Mouse (Mus musculus) mammary gland, adult 2 months (tissue): ENCODE results near the gene Olfr69. TPM values are rescaled to one million over a fixed set of nuclear protein-coding genes. Genes with fewer than 3 reads are reported as not detected.

Source experiments
- polyA plus RNA-seq: library from polyadenylated mRNA; depleted of rRNA; stranded (reverse); fragments of >200 nt; gene quantifications from 2 replicates; pipeline ENCODE4 v1.2.3, GENCODE M21; 2012; ENCODE audit warnings: low replicate concordance; rRNA removed

Olfr69 gene
- not detected in 2 replicates for polyA plus RNA-seq

DNA sequence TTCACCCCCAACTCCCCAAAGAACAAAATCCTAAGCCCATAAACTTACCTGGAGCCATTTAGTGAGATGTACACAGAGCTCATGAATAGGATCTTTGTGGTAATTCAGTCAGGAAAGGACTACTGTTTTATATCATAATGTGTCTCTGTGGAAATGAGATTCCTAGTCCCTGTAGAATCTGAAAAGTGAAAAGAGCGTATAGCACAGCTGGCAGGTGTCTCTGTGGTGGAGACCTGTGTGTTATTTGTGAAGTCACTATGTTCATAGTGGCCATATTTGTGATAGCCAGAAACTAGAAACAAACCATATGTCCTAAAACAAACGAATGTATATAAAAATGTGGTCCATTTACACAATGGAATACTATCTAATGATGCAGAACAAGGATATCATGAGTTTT is at the start of gene Olfr69:
Gene Olfr69 (minus strand): TSS at position 101 of the 400 bp plus-strand sequence.

DNA sequence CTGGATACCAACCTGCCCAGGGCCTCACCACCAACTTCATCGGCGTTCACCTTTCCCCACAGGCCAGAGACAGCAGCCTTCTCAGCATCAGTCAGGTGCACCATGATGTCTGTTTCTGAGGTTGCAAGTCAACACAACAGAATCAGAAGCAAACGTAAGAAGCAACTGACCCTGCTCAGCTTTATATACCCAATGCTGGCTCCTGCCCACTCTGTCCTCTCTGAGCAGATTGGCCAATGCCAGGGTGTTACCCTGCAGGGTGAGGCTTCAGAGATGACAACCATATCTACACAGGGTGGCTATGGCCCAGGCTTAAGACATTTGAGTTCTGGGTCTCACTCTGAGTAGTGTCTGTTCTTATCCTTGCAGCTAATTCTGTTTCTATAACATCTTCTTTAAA is 42.4 kb upstream of the Olfr69 start, which contains the start of gene Hbb-bt:
Gene Hbb-bt (minus strand): TSS at position 231 of the 400 bp plus-strand sequence.

DNA sequence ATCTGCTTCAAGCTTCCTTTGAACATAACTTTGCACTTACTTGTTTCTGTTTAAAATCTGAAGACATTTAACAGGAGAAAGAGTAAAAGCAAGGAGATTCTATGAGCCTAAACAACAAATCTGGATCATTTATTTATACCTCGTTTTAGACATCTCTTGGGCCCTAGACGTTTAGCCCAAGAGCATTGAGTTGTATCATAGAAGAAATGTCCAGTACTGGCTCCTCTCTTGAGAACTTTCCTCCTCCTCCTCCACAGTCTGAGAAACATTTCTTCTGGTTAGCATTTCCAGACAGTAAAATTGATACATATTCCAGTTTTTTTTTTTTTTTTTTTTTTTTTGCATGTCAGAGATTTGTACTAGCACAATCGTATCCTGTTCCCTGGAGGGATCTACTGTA is 20.3 kb upstream of the Olfr69 start, which contains the start of gene Olfr67:
Gene Olfr67 (minus strand): TSS at position 101 of the 400 bp plus-strand sequence.

DNA sequence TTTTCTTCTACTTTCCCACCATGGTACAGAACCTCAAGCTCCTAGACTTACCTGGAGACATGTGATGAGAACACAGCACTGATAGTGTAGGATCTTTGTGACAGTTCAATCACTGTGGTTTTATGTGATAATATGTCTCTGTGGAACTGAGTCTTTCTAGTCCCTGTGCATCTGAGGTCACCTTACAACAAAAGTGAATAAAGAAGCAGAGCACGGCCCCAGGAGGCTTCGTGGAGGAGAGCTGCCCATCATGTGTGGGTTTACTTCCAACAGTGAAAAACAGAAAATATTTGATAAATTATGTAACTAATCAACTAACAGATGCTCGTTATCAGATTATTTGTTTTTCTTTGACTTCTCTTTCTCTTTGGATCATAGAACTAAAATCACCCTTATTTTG is 8.2 kb upstream of the Olfr69 start, which contains the start of gene Olfr68:
Gene Olfr68 (minus strand): TSS at position 101 of the 400 bp plus-strand sequence.

DNA sequence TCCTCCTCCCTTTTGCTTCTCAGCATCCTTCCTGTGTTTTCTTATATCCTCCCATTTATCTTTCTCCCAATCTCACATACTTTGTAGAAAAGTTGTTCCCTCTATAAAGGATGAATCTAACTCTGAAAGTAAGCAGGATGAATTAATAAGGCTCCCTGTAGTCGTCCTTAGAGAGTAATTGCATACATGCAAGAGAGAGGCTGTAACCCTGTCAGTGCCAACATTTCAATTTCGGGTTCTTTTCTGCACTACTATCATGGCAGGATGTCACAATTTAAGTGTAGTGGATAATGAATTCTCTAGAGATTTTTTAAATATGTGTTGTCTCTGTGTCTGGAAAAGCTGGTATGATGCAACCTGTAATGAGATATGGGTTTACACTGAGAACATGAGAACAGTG is 14.2 kb downstream of the Olfr69 start, which contains the start of gene Olfr630:
Gene Olfr630 (minus strand): TSS at position 101 of the 400 bp plus-strand sequence.

DNA sequence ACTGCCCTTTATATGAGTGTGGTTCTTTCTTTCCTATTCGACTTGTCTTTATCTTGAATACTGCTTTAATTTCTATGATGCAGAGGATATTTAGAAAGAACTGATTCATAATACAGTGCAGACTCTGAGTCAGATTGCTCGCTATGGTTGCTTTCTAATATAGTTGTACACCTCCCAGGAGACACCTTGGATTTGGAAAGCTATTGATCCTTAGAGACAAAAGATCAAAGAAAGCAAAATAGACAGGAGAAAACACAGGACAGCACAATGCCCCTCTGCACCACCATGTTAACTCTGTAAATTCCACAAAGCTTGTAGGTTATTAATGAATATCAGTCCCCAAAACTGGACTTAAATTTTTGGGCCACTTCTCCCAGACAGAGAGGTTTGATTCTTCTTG is 26.6 kb downstream of the Olfr69 start, which contains the start of gene Olfr629:
Gene Olfr629 (minus strand): TSS at position 101 of the 400 bp plus-strand sequence.

DNA sequence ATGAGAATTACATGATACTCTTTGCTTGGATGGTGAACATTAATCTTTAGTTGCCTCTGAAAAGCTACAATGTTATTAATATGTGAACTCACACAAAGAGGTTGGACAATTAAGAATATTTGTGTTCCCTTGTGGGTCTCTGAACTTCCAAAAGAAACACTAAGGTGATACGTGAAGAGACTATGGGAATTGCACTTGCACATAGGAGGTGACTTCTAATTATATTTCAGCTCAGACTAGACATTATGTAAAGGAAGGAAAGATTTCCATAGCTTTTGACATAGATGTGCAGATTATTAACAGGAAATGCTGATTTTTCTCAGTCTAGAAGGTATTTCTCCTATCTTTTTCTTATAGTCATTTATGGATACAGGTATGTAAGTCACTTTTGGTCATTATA is 41.3 kb downstream of the Olfr69 start, which contains the start of gene Olfr628:
Gene Olfr628 (plus strand): TSS at position 301 of the 400 bp plus-strand sequence.

Other genes starting within 250 kb of the Olfr69 start
- not detected in 2 replicates for gene Olfr612, start 228.9 kb downstream of the Olfr69 start, polyA plus RNA-seq
- gene Olfr613, start 223.5 kb downstream of the Olfr69 start, polyA plus RNA-seq: not detected in 2 replicates
- not detected in 2 replicates for gene Olfr615, start 215.5 kb downstream of the Olfr69 start, polyA plus RNA-seq
- gene Olfr616, start 202.5 kb downstream of the Olfr69 start, polyA plus RNA-seq: not detected in 2 replicates
- not detected in 2 replicates for gene Olfr617, start 198.5 kb downstream of the Olfr69 start, polyA plus RNA-seq
- not detected in 2 replicates for gene Olfr618, start 181.5 kb downstream of the Olfr69 start, polyA plus RNA-seq
- not detected in 2 replicates for gene Olfr619, start 171.0 kb downstream of the Olfr69 start, polyA plus RNA-seq
- not detected in 2 replicates for gene Olfr620, start 159.1 kb downstream of the Olfr69 start, polyA plus RNA-seq
- not detected in 2 replicates for gene Olfr622, start 128.9 kb downstream of the Olfr69 start, polyA plus RNA-seq
- not detected in 2 replicates for gene Olfr623, start 107.9 kb downstream of the Olfr69 start, polyA plus RNA-seq
- gene Olfr624, start 100.4 kb downstream of the Olfr69 start, polyA plus RNA-seq: not detected in 2 replicates
- gene Olfr625-ps1, start 88.9 kb downstream of the Olfr69 start, polyA plus RNA-seq: not detected in 2 replicates
- gene Olfr243, start 56.9 kb downstream of the Olfr69 start, polyA plus RNA-seq: not detected in 2 replicates
- gene Olfr628, start 41.2 kb downstream of the Olfr69 start, polyA plus RNA-seq: not detected in 2 replicates
- gene Olfr629, start 26.7 kb downstream of the Olfr69 start, polyA plus RNA-seq: not detected in 2 replicates
- gene Olfr630, start 14.3 kb downstream of the Olfr69 start, polyA plus RNA-seq: not detected in 2 replicates
- gene Olfr68, start 8.1 kb upstream of the Olfr69 start, polyA plus RNA-seq: not detected in 2 replicates
- not detected in 2 replicates for gene Olfr67, start 20.2 kb upstream of the Olfr69 start, polyA plus RNA-seq
- 79.2 and 80.0 TPM in 2 replicates for gene Hbb-bt, start 42.4 kb upstream of the Olfr69 start, polyA plus RNA-seq
- 783 and 1,033 TPM in 2 replicates for gene Hbb-bs, start 56.5 kb upstream of the Olfr69 start, polyA plus RNA-seq
- not detected in 2 replicates for gene Hbb-bh2, start 68.9 kb upstream of the Olfr69 start, polyA plus RNA-seq
- gene Hbb-bh1, start 71.6 kb upstream of the Olfr69 start, polyA plus RNA-seq: not detected in 2 replicates
- gene Hbb-y, start 81.6 kb upstream of the Olfr69 start, polyA plus RNA-seq: not detected in 2 replicates
- not detected in 2 replicates for gene Olfr66, start 114.7 kb upstream of the Olfr69 start, polyA plus RNA-seq
- not detected in 2 replicates for gene Olfr64, start 122.9 kb upstream of the Olfr69 start, polyA plus RNA-seq
- not detected in 2 replicates for gene Olfr65, start 131.9 kb upstream of the Olfr69 start, polyA plus RNA-seq
- not detected in 2 replicates for gene Olfr631, start 157.2 kb upstream of the Olfr69 start, polyA plus RNA-seq
- gene Olfr632, start 162.8 kb upstream of the Olfr69 start, polyA plus RNA-seq: not detected in 2 replicates
- gene Olfr633, start 172.8 kb upstream of the Olfr69 start, polyA plus RNA-seq: not detected in 2 replicates
- gene Olfr635, start 199.6 kb upstream of the Olfr69 start, polyA plus RNA-seq: not detected in 2 replicates
- gene Olfr638, start 227.2 kb upstream of the Olfr69 start, polyA plus RNA-seq: not detected in 2 replicates
- not detected in 2 replicates for gene Olfr639, start 245.7 kb upstream of the Olfr69 start, polyA plus RNA-seq